Mouse (Mus musculus): ENCODE measurements around the gene Kif21b. TPM values are rescaled to one million over a fixed set of nuclear protein-coding genes. Genes with fewer than 3 reads are reported as not detected.

Gene Kif21b
- total and polyA plus RNA-seq, 3 experiments: 4.0 to 34.0 TPM; not detected in 1

DNA sequence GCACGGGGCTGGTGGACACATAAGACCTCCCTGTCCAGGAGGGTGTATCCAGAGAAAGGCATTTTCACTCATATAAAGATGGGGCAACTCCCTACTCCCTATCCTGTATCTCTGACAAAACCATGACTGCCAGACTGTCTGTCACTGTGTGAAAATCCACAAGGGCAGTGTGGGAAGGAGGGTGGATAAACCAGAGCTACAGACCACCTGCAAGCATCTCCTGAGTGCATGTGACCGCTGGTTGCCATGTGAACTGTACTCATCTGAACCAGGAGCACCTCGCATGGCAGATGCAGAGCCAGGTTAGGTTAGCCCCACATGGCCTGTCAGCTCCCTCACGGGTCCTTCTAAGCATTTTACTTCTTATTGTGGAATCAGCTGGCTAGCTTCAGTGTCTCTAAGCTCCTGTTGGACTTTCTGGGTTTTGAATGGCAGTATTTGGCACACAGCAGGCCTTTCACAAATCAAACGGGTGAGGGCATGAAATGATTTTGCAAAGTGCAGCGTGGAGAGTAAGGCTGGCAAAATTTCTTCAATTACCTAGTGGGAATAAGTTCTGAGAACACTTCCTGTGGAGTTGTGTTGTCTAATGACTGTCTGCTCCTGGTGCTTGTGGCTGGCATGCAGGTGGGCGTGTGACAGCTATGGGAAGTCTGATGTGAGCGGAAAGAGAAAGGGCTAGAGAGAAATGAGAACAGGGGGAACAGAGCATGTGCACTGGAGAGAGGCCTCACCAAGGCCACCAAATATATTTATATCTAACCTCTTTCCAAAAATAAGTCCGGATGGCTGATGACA is 41.6 kb upstream of the Kif21b start:
- TF ChIP-seq TBP (IDR thresholded peaks at IDR 0.05; ENCODE audit: low read depth, low read length) (no peak), CHD2 (IDR thresholded peaks at IDR 0.05; ENCODE audit: low read length) (no peak), JUND (IDR thresholded peaks at IDR 0.05; ENCODE audit: low read depth, low read length) (no peak), TAL1 (IDR thresholded peaks at IDR 0.05; ENCODE audit: low read length) (no peak), HCFC1 (IDR thresholded peaks at IDR 0.05; ENCODE audit: low read depth, low read length) (no peak), POLR2AphosphoS5 (IDR thresholded peaks at IDR 0.05; ENCODE audit: borderline replicate concordance, low read depth, low read length) (no peak), MAFK (IDR thresholded peaks at IDR 0.05; ENCODE audit: borderline replicate concordance, low read depth, low read length) (no peak), MYC (IDR thresholded peaks at IDR 0.05; ENCODE audit: low read depth, low read length) (no peak), ZC3H11A (IDR thresholded peaks at IDR 0.05; ENCODE audit: low read depth, low read length) (no peak), USF1 (IDR thresholded peaks at IDR 0.05; ENCODE audit: low read depth, low read length) (no peak), SMC3 (IDR thresholded peaks at IDR 0.05; ENCODE audit: low read depth, low read length) (no peak), SIN3A (IDR thresholded peaks at IDR 0.05; ENCODE audit: low read length) (no peak), MXI1 (IDR thresholded peaks at IDR 0.05; ENCODE audit: low read depth, low read length) (no peak), POLR2A (IDR thresholded peaks at IDR 0.05; ENCODE audit: control insufficient read depth in 1 of 2, insufficient read depth in 1 of 2, low read depth in 1 of 2, low read length in 2 of 2, poor library complexity in 1 of 2) (no peak), ZMIZ1 (IDR thresholded peaks at IDR 0.05; ENCODE audit: low read depth, low read length) (no peak), ETS1 (IDR thresholded peaks at IDR 0.05; ENCODE audit: low read depth, low read length) (no peak)
- H3K79me2 ChIP-seq (ENCODE audit: control insufficient read depth, insufficient read depth, low read length, poor library complexity): no peaks in the 10 kb centered on the region
- no peak overlapping the region for H3K4me3 ChIP-seq (ENCODE audit: control insufficient read depth in 1 of 2, insufficient read depth in 1 of 2, low read depth in 2 of 2, low read length in 2 of 2)
- no peaks in the 10 kb centered on the region; a peak in 1 of 4 replicates for H3K4me1 ChIP-seq (ENCODE audit: control insufficient read depth in 1 of 2, insufficient read depth in 2 of 2, low read length in 2 of 2)
- no peak for DNase-seq (ENCODE audit: low read depth, low spot score)
- no peaks in the 10 kb centered on the region for H3K9me3 ChIP-seq (replicated peaks; ENCODE audit: insufficient read depth, low read length)
- H3K36me3 ChIP-seq (ENCODE audit: control insufficient read depth in 1 of 2, insufficient read depth in 2 of 2, low read length in 2 of 2): no peaks in the 10 kb centered on the region
- H3K27me3 ChIP-seq (ENCODE audit: control insufficient read depth in 1 of 2, insufficient read depth in 2 of 2, low read length in 2 of 2): peaks cover 1 to 3% of the 10 kb centered on the region in 2 experiments; a peak in 3 of 4 replicates
- H3K27ac ChIP-seq (ENCODE audit: control insufficient read depth, low read depth, low read length): no peak overlapping the region
- H3K9ac ChIP-seq (ENCODE audit: control insufficient read depth, low read depth, low read length, poor library complexity, severe bottlenecking): no peak overlapping the region

- H3K9ac ChIP-seq (ENCODE audit: control insufficient read depth, low read depth, low read length, poor library complexity, severe bottlenecking): no peak overlapping the region
- DNase-seq (ENCODE audit: low read depth, low spot score): no peak
- no peaks in the 10 kb centered on the region; a peak in 1 of 4 replicates for H3K4me1 ChIP-seq (ENCODE audit: control insufficient read depth in 1 of 2, insufficient read depth in 2 of 2, low read length in 2 of 2)
- no peak overlapping the region for H3K4me3 ChIP-seq (ENCODE audit: control insufficient read depth in 1 of 2, insufficient read depth in 1 of 2, low read depth in 2 of 2, low read length in 2 of 2)
- H3K79me2 ChIP-seq (ENCODE audit: control insufficient read depth, insufficient read depth, low read length, poor library complexity): no peaks in the 10 kb centered on the region
- H3K36me3 ChIP-seq (ENCODE audit: control insufficient read depth in 1 of 2, insufficient read depth in 2 of 2, low read length in 2 of 2): no peaks in the 10 kb centered on the region
- no peak for TF ChIP-seq MYC (IDR thresholded peaks at IDR 0.05; ENCODE audit: low read depth, low read length)
- no peak for TF ChIP-seq JUND (IDR thresholded peaks at IDR 0.05; ENCODE audit: low read depth, low read length)
- no peak for TF ChIP-seq CTCF (IDR thresholded peaks at IDR 0.05 in 2 of 3, conservative IDR thresholded peaks at IDR 0.05 in 1 of 3; ENCODE audit: control insufficient read depth in 1 of 3, insufficient read depth in 1 of 3, low read depth in 2 of 3, low read length in 3 of 3, poor library complexity in 1 of 3, severe bottlenecking in 1 of 3)
- no peak for TF ChIP-seq CHD1 (IDR thresholded peaks at IDR 0.05; ENCODE audit: low read depth, low read length)
- no peak for TF ChIP-seq ETS1 (IDR thresholded peaks at IDR 0.05; ENCODE audit: low read depth, low read length)
- no peak for TF ChIP-seq KAT2A (conservative IDR thresholded peaks at IDR 0.05; ENCODE audit: low read depth, low read length)
- H3K27ac ChIP-seq (ENCODE audit: control insufficient read depth, low read depth, low read length): no peak overlapping the region
- no peaks in the 10 kb centered on the region; a peak in 2 of 4 replicates for H3K27me3 ChIP-seq (ENCODE audit: control insufficient read depth in 1 of 2, insufficient read depth in 2 of 2, low read length in 2 of 2)
- H3K9me3 ChIP-seq (replicated peaks; ENCODE audit: insufficient read depth, low read length): no peaks in the 10 kb centered on the region
These were observed 37.5 kb upstream of the Kif21b start for GRCm38 (mm10) chr1:136093726-136094125.
